Mouse (Mus musculus): ENCODE data around the gene Rapgefl1.

Gene Rapgefl1

GRCm38 (mm10) chr11:98858759-98859731 is 22.5 kb downstream of the Rapgefl1 start:
- DNase-seq (ENCODE audit: low spot score), result peak; percentile 69

GRCm38 (mm10) chr11:98863028-98863750 is 26.6 kb downstream of the Rapgefl1 start, which contains the start of gene Wipf2:
Wipf2 (plus strand) TSS chr11:98863638.
- DNase-seq (ENCODE audit: low spot score), result peak; percentile 96

GRCm38 (mm10) chr11:98863751-98864429 is 27.3 kb downstream of the Rapgefl1 start:
- peak; percentile 51 for DNase-seq (ENCODE audit: low spot score)

DNA sequence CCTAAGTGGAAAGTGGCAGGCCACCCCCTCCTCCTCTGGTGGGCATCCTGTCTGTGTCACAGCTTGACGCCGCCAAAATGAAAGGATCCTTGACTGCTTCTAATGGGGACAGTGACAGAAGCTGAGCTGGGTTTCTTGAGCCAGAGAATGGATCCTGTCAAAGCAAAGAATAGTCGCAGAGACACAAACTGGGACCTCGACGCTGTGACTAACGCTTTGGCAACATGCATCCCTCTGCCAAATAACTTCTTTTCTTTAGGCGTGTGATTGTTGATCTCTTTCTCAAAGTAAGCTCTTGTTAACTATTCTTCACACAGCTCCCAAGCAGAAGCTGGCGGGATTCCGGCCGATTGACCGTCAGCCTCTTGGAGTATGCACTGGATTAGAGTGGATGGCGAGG is 30.7 kb downstream of the Rapgefl1 start:
- DNase-seq (ENCODE audit: low spot score), result no peak

- no peak for DNase-seq (ENCODE audit: low spot score)
Observed at GRCm38 (mm10) chr11:98869906-98870305, 33.3 kb downstream of the Rapgefl1 start.

GRCm38 (mm10) chr11:98870791-98871190 is 34.2 kb downstream of the Rapgefl1 start:
- no peak for DNase-seq (ENCODE audit: low spot score)

DNA sequence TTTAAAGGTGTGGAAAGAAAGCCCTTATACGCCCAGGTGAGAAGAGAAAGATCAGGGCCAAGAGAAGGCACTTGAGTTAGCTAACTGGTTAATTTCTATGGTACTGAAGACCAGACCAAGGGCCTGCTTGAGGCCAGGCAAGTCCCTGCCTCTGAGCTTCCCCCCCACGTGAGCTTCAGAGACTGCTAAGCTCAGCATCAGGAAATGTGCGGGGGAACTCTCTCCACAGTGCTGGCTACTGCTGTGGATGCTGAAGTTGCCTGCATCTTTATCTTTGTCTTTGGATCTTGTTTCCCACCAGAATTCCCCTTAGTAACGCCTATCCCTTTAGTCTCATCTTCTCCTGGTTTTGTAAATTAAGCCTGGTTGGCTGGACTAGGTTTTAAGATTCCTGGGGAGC is 34.8 kb downstream of the Rapgefl1 start:
- DNase-seq (ENCODE audit: low spot score), result no peak

- DNase-seq (ENCODE audit: low spot score), result no peak
Observed at GRCm38 (mm10) chr11:98872040-98872439, 35.5 kb downstream of the Rapgefl1 start.

- DNase-seq (ENCODE audit: low spot score), result no peak
Observed at GRCm38 (mm10) chr11:98873900-98874299, 37.3 kb downstream of the Rapgefl1 start.

DNA sequence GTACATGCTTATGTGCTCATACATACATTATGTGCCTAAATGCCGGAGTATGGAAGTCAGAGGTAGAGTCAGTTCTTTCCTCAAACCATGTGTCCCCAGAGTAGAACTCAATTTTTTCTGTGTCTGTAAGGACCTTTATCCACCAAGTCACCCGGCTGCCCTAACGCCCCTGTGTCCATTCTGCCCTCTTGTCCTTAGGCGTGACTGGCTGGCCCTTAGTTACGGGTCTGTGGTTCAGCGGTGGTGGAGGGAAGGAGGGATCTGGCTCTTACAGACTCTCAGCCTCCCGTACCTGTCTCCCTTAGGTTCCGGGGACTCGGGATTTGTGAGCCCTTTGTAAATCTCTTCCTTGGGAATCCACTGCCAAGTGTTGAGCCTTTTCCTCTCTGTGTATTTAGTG is 40.4 kb downstream of the Rapgefl1 start:
- DNase-seq (ENCODE audit: low spot score), result no peak

- no peak for DNase-seq (ENCODE audit: low spot score)
Observed at GRCm38 (mm10) chr11:98887703-98888102, 51.1 kb downstream of the Rapgefl1 start.

GRCm38 (mm10) chr11:98889077-98889476 is 52.5 kb downstream of the Rapgefl1 start:
- no peak for DNase-seq (ENCODE audit: low spot score)

DNA sequence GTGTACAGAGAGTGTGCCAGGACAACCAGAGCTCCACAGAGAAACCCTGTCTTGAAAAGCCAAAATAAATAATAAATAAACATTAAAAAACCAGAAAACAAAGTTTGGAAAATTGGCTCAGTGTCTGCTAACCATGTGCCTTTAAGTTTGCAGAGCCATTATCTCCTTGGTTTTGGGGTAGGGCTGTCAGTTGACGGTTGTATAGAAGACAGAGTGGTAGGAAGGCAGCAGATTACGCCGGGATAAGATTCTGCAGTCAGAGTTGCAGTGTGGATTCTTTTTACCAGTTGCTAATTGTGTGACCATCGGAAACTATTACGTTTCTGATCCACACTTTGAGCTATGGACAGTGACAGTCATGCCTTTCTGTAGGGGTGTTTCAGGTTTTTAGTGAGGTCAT is 53.4 kb downstream of the Rapgefl1 start:
- DNase-seq (ENCODE audit: low spot score), result no peak

DNA sequence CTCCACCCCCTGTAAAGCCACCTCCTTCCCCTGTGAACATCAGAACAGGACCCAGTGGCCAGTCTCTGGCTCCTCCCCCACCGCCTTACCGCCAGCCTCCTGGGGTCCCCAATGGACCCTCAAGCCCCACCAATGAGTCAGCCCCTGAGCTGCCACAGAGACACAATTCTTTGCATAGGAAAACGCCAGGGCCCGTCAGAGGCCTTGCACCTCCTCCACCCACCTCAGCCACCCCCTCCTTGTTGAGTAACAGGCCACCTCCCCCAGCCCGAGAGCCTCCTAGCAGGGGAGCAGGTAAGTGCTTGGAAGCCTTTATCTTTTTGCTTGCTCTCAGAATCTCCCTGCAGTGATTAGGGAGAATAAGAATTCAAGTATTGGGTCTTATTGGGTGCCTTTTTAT is 55.8 kb downstream of the Rapgefl1 start:
- DNase-seq (ENCODE audit: low spot score), result no peak

DNA sequence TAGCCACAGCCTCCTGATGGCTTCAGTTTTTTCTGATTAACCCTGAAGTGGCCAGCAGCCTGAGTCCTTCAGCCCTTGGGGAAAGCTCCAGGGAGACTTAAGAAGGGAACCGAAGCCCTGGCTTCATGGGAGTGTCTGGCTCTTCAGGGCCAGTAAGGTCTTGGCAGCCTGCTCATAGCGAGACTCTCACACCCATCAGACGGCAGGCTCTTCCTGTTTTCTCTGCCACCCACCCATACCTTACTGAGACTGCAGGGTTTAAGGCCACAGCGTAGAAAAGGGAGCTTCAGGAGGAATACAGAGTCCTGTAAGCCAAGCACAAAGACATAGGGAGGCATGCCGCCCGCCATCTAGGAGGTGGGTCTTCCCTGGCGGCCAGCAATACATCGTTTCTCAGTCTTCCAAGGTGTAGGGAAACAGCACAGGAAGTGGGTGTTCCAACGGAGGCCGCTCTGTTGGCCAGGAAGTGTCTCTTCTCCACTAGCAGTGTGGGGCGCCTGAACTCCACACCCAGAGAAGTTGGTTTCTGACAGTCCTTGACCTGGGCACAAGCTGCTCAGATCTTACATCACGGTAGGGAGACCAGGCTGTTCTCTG is 64.0 kb downstream of the Rapgefl1 start:
- DNase-seq (ENCODE audit: low spot score), result peak; percentile 58

DNA sequence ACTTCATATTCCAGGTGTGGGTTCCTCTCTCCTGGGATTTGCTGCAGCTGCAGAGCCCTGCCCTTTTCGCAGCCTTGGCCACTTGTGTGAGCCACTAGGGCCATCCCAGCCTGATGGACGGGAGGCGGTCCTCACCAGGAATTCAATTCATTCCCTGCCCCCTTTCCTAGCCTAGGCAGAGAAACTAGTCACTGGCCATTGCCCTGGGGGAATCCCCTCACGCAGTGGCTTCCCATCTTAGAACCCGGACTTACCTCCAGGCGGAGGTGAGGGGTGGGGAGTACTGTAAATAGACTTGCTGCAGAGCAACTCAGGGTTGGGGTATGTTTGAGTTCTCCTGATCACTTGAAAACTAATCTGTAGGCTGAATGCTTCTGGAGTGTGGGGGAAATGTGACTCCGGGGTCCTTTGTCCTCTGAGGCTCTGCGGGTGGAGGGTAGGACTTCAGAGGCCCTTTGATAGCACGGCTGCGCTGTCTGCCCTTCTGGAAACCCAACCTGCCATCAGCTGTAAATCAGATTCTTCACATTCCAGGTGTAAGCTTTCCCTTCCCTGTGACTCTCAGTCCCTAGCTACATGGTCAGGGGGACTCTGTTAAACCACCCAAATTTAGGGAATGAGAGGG is 66.1 kb downstream of the Rapgefl1 start:
- DNase-seq (ENCODE audit: low spot score), result no peak

All from T-cell, adult 2 months (primary cell).